Mouse (Mus musculus) R1 (cell line): Measurements from ENCODE around the gene Clrn3.
"Not testable (repeated sequence)": the region's sequence is repeated elsewhere in the genome, so short reads cannot be mapped to it uniquely, and the experiment has no call there.

Experiments used
- DNase-seq: peaks from one replicate; pipeline ENCODE4 v3.0.0-alpha.2; 2018; ENCODE audit warnings: low read depth, low spot score

Clrn3 gene

DNA sequence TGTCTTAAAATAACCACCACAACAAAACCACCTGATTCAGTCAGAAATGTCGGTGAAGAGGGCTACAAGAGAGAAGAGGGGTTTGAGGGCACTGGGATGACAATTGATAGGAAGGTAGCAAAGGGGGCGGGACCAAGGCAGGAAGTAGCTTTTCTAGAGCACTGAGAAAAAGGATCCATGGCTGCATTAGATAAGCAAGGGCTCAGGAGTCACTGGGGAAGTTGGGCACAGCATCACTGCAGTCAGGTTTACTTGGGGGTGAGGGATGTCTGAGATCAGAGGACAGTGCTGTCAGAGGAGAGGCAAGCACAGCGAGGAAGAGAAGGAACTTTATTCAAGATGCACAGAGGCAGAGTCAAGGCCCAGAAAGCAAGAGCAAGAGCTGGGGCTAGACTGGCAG, 7.5 kb upstream of the Clrn3 start:
- DNase-seq: no peak

DNA sequence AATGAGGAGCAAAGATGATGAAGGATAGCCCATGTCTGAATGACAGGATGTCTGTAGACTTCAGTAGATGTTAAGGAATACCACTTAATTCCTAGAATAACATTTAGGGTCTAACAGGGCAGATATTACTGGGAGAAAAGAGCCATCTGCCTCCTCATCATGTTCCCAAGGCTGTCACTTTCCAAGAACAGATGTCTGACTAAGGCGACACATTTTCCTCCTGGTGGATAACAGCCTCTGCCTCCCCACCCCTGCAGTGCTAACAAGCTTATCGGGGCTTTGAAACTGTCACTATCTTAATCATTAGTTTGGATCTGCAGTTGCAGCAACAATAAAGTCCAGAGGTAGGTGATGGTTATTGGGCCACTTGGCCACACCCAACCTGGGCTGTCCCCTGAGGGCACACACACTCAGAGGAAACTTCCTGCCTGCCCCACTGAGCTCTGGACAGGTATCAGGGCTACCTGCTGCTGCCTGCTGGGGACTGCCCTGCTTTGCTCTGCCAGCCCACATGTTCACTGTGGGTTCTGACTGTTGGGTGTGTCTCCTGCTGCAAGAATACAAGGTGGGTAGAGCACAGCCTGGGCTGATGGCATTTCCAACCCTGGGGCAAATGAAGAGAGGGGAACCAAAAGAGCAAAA, 6.2 kb upstream of the Clrn3 start:
- DNase-seq: no peak

DNA sequence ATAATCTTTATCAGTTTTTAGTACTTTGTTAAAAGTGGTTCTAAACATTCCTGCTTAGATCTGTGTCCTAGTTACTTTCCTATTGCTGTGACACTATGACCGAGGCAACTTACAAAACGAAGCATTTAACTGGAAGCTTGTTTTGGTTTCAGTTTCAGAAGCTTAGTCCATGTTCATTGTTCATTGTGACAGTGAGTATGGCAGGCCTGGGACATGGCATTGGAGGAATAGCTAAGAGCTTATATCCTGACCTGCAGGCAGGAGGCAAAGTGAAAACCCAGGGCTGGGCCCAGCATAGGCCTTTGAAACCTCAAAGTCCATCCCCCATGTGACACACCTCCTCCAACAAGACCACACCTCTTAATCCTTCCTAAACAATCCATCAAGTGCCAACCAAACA, 614 bp upstream of the Clrn3 start:
- no peak for DNase-seq

DNA sequence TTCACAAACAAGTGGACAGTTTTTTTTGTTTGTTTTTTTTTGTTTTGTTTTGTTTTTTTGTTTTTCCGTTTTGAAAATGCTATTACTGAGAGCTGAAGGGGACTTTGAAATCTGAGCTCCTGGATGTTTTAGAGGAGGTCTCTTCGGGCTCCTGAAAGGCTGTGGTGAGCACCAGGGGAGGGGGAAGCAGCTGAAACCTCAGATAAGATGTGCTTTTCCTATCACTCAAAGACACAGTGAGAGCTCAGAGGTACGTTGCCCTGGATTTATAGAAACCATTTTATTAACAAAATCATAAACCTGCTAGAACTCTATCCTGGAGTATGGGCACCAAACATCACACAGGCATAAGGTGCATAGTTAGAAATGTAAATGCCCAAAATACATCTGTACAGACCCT, 1.3 kb downstream of the Clrn3 start:
- DNase-seq: no peak

DNA sequence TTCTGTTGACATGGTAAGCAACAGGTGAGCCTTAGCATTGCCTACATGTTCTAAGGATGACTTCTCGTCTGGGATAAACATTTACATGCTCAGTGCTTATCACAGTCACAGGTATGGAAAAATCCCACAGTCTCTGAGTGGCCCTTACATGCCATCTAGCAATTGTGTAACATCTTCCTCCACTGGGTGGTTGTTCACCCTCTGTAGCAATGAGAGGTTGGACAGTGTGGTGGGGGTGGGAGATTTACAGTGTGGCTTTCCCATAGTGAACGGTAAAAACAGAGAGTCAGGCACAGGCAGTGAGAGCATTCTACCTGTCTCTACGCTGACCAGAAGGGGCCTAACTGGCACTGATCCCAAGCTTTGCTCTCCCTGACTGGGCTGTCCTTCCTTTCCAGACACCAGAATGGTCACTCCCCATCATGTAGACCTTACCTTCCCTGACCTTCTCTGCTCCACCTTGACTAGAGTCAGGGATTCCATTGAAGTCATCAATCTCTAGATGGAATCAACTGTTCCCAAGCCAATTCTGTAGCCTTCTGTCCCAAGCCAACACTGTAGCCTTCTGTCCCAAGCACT, 1.8 kb downstream of the Clrn3 start:
- no peak for DNase-seq

DNA sequence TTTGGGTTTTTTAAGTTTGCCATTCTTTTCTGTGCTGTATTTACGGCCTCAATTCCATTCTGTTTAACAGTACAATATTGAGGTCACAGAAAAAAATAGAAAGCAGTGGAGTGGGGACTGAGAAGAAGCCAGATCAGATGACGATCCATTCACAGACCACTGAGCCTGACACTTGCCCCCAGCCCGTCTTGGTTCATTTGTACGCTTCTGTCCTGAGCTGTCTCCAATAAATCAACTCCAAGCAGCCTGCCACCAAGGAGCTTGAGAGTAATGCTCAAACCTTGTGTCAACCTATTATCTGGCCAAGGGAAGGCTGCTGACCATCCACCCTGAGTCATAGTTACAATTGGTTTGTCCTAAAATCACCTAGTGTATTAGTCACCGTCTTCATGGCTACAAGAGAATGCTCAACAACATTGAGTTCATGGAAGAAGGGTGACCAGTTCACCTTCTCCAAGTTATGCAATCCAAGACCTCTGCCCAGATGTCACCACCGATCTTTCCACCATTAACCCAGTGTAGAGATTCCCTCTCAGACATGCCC, 4.0 kb downstream of the Clrn3 start:
- no peak for DNase-seq

DNA sequence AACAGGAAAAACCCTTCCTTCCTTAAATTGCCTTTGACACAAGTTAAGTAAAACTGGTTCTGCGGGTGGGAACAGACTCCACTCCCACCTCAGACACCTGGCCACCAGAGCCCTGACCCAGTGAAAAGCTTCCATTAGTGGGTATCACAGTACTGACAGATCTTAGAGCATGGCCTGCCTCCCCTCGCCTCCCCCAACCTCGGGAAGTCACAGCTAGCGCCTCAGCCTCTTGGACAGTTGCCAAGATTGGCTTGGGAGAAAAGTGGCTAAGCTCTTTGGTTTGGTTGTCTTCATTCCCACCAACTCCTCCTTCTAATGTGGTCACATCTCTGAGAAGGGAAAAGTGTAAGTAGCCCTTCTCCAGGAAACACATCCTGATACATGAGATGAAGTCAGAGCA, 4.5 kb downstream of the Clrn3 start:
- no peak for DNase-seq

DNA sequence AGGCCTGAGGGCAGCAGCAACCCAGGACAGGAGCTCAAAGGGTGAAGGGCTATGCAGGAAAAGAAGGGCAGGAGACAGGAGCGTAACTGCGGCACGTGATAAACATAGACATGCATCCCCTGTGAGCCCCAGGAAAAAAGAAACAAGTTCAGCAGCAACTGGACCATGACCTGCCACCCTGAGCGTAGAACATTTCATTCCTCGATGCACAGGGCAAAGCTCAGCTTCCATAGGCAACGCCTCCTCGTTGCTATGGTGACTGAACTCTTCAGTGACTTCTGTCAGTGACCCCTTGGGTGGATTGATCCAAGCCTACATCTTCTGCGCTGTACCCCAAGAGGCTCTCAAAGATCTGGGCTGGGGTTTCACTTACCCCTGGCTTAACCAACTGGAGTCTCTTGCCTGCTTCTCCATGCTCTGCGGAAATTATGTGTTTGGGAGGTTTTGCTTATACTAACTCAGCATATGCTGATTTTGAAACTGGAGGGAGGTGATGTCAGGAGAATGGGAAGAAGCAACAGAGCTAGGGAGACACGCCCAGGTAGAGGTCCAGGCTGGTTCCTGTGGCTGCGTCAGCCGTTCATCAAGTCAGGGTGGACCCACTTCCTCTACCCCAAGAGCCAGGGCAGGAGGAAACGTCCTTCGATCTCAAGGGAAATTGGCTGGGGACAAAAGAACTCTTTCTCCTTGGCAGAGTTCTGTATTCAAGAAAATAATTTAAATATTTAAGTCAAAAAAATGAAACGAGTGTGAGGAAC, 6.5 kb downstream of the Clrn3 start:
- peak; percentile 16 for DNase-seq

DNA sequence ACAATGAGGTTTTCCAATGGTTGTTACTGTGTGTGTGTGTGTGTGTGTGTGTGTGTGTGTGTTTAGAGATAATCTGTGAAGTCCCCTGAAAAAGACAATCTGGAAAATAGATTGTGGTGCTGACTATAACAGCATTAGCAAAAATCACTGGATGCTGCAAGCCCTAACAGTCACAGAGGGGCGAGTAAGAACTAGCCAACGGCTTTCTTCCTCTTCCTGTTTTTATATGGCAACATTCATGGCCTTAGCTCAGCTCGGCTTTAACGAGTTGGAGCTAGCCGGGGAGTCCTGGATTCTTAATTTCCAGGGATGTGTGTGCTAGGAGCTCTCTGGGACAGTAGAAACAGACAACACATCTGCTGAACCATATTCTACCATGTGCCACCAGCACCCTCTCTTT, 8.2 kb downstream of the Clrn3 start:
- DNase-seq: no peak

DNA sequence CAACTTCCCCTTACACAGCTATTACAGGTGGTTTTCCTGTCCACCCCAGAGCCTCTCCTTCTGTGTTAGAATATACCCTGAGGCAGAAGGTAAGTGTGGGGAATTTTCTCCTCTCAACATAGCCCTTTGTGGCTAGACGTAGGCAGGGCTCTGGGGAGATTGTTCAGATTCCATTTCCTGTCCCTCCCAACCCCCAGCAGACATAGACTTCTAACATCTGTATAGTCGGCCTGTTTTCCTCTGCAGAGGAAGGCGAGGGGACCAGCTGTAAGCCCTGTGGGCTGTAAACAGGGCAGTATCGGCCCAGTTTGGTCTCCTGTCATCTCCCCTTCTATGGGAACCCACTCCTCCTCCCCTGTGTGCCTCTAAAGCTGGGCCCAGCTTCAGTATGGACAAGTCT, 11.3 kb downstream of the Clrn3 start:
- no peak for DNase-seq

DNA sequence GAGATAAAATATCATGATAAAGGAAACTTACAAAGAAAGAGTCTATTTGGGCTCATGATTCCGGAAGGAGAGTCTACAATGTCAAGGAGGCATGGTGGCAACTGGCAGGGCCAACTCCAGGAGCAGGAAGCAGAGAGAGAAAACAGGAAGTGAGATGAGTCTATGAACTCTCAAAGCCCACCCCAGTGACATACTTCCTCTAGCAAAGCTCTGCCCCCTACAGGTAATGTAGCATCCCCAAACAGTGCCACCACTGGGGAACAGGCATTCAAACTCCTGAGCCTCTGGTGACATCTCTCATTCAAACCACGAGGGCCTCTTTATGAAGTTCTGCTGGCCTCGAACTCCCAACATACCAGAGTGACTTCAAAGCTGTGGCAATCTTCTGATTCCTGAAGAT, 16.7 kb downstream of the Clrn3 start:
- no peak for DNase-seq

DNA sequence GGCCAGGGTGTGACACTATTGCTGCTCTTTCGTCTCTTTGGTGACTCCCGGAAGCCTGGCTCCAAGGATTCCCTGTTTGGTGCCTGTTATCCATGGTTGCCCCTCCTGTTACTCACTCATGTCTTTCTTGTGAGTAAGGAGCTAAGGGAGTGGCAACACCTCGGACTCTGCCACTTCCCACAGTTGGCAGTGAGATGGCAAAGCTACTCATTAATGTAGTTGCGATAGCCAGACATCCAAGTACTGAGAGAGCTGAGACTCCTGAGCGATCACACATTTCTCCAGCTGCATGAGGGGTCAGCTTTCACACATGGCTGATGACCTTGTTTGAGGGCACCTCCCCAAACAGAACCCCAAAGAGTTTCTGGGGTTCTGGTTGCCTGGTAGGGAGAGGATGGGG, 18.0 kb downstream of the Clrn3 start:
- DNase-seq: no peak

DNA sequence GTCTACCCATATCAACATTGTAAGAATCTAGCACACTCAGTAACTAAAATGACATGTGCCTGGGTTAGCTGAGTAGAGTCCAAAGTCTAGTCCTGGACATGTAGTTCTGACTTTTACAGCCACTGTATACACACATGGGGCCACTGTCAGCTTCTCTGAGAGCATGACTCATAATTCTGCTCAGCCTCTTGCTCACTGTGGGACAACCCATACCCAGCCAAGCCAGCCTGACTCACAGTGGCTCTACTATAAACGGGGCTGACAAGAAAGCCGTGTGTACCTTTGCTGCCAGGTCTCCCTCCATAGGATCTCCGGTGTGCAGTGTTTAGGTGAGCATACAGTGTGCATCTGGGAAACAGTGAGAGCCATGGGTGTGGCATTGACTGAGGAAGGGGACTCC, 19.2 kb downstream of the Clrn3 start:
- no peak for DNase-seq

DNA sequence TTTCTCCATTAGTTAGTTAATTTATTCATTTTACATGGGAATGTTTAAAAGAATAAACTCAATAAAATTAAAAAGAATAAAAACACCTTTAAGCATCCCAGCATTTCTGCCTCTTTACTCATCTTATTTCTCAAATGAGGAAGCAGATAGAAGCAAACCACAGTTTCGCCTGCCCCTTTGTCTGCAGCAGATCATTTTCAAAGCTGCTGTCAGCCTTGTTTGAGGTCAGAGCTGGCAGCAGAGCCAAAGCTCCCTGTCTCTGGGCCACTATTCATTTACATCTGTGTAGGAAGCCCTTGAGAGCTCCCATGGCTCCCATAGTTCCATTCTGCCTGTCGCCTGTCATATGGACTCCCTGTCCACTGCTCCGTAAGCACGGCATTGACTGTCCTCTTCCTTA, 19.9 kb downstream of the Clrn3 start:
- no peak for DNase-seq

DNA sequence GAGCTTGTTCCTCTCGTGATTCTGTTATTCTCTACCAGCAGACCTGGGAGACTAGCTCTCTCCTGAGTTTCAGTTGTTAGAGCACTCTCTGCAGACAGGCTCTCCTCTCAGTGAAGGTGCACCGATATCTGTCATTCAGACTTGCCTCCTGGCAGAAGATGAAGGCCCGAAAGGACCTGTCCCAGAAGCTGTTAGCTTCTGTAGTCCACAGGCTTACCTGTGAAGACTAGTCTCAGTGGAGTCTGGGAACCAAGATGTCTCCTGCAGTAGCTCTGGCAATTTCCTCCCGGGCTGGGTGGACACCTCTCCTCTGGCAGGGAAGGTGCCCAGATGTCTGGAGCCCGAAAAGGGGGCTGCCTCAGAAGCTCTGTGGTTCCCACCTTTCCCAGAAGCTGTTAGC, 21.9 kb downstream of the Clrn3 start:
- DNase-seq: not testable (repeated sequence)

DNA sequence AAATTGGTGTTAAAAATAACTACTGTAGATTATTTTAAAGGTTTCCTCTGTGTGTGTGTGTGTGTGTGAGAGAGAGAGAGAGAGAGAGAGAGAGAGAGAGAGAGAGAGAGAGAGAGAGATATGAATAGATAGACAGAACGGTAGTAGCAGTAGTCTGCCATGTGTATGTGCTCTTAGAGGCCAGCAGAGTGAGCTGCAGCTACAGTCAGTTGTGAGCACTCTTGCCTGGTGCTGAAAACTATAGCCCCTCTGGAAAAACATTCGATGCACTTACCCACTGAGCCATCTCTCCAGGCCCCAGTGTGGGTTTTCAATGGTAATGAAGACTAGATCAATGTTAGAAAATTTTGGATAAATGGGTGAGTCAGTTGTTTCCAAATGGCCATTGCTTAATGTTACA, 29.1 kb downstream of the Clrn3 start:
- no peak for DNase-seq

DNA sequence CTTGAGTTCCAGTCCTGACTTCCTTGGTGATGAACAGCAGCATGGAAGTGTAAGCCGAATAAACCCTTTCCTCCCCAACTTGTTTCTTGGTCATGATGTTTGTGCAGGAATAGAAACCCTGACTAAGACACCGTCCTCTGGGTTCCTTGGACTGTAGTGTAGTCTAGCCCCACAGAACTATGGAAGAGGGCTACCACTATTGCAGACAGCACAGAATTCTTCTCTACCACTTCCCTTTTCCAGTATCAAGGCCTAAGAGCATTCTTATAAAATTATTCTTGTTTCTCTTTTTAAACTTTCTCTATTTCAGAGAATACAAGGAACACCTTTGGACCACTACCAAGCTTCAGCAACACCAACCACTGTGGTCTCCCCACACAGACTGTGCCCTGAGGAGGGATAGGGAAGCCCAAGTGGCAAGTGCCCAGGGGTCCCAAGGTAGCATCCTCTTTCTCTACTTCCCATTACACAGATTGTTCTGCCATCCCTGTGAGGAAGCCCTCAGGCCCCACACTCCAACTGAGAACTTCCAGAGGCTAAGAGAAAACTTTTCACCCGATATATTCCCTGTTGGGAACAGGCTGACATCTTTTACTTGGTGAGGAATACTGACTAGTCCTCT, 29.8 kb downstream of the Clrn3 start:
- DNase-seq: no peak

DNA sequence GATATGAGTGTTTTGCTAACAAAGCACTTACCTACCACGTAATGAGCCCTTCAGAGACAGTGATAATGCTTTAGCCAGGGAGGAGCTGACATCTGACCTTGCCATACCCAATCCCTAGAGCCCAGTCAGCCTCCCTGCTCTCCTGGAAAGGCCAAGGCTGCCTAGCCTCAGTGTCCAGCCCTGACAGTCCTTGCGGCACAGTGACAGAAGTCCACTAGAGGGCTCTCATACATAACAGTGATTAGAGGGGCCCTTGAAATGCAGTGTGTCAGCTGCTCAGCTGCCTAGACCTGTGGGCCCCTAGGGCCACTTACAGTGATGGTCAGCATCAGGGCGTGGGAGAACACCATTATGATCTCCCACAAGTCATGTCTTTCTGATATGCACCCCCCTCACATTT, 33.2 kb downstream of the Clrn3 start:
- no peak for DNase-seq

DNA sequence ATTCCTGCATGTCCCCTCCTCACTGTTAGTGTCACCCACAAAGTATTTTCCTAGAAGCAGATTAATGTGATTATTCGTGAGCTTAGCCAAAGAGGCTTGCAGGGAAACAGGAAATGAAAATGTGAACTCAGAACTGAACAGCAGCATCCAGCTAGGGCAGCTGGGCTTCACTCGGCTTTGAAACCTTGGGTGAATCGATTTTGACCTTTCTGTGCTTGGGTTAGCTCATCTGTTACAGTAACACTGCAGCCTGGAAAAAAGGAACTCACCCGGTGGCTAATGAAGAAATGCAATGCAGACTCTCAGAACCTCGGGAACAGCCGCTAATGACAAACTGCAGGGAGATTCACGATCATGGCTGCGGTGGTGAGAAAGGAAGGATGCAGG, 38.0 kb downstream of the Clrn3 start:
- DNase-seq: no peak

DNA sequence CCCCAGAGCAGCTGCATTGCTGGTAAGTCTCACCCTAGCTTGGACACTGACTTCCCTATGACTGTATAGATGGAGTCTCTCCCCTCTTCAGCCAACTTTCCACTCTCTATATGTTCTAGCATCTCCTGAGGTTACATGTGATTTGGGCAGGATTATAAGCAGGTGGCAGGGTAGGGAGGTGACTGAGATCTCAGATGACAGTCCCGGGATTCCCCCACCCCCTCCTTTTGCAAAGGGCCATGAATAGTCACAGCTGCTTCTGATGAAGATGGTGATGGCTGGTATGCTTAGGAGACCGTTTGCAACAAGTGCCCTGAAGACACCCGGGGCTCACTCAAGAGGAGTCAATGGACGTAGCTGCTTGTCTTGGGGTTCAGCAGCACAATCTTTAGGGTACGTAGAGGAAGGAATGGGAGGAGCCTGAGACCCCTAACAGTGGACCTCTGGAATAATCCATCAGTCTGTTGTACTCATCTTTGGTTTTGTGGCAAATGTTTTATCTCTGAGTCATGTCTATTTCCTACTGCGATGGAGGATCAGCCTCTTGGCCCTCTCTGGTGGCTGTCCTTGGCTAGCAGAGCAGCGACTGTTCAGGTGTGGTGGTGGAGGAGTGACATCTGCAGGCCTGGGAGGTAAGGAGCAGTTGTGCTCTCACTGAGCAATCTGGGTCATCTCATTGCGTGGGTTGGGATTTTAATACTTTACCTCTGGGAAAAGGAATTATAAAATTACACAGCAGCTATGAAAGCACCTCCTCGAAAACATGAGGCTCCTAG, 38.5 kb downstream of the Clrn3 start:
- DNase-seq: no peak

DNA sequence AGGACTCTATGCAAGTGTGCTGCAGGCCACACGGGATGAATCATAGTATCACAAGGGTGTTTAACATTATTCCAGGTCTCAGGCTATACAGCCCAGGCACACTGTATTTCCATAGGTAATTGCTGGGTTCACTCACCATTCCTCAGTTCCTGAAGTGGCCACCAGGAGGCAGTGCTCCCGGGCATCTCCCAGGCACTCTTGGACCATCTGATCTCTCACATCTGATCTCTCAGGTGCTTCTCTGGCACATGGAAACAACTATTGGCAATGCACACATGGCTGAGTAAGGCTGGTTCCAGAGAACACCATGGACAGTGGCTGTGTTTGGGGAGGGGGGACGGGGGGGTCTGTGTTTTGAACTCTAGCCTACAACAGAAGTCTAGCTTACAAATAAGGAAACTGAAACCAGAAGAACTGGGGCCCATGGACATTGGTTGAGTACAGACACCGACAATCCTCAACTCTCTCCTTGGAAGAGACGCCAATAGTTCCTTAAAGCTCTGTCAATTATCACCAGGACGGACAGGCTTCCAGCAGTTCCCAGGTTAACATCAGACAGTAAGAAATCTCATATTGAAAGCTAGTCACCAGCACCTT, 40.1 kb downstream of the Clrn3 start:
- peak; percentile 54 for DNase-seq
